Mouse (Mus musculus) spleen, adult 2 months (tissue): ENCODE data around the gene Sp110.
"Not testable (repeated sequence)": the region's sequence is repeated elsewhere in the genome, so short reads cannot be mapped to it uniquely, and the experiment has no call there.

Source experiments
- CTCF ChIP-seq: fragments of 200-500 bp; IDR thresholded peaks from 2 replicates; pipeline ENCODE4 v1.5.1; 2011; ENCODE audit warnings: mild to moderate bottlenecking, inconsistent platforms; ENCODE audit not compliant: insufficient read depth, insufficient read length, insufficient replicate concordance; ENCODE audit errors: extremely low read depth
- POLR2A ChIP-seq: fragments of 200-500 bp; IDR thresholded peaks from 2 replicates; pipeline ENCODE4 v1.6.1; 2011; ENCODE audit warnings: low read depth, low read length, inconsistent platforms

DNA sequence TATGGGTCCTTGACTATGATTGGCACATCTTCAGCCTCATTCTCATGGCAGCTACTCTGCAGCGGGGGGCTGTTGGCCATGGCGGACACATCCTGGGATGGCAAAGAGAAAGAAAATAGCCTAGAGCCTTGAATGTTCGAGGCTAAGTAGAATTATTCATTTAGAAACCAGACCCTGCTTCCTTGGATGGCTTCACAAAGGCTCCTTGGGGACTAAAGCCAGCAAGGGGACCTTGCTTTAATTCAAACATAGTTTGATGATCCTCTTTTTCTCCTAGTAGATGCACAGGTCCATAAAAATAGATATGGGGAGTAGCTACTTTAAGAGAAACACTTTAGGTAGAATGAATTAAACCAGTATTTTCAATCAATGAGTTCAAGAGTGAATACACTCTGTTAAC lies 38.3 kb upstream of the Sp110 start:
- TF ChIP-seq CTCF, POLR2A: not testable (repeated sequence)
